Mouse (Mus musculus) lung, embryonic 15.5 days (tissue): Measurements from ENCODE around the gene Hook2. TPM values are rescaled to one million over a fixed set of nuclear protein-coding genes. Genes with fewer than 3 reads are reported as not detected.
A peak's percentile ranks its signal among the peaks of the same experiment; 100 is the strongest.

Experiments
- ATAC-seq: fragments of 200-750 bp; cut with Nextera tagmentation; 2 replicates; pipeline ENCODE4 v1.8.0; 2017; ENCODE audit warnings: moderate number of reproducible peaks, borderline replicate concordance; ENCODE audit not compliant: low FRiP score, low TSS enrichment; ENCODE audit errors: extremely low read depth
- H3K27ac ChIP-seq: fragments of 300-500 bp; sonication (generic); 2 replicates; pipeline ENCODE4 v1.5.1; 2015; ENCODE audit warnings: moderate library complexity, mild to moderate bottlenecking, inconsistent platforms
- H3K27me3 ChIP-seq: fragments of 300-500 bp; sonication (generic); 2 replicates; pipeline ENCODE4 v1.6.1; 2015; ENCODE audit warnings: inconsistent platforms
- H3K36me3 ChIP-seq: fragments of 300-500 bp; sonication (generic); 2 replicates; pipeline ENCODE4 v1.6.1; 2015; ENCODE audit warnings: inconsistent platforms
- H3K4me1 ChIP-seq: fragments of 300-500 bp; sonication (generic); 2 replicates; pipeline ENCODE4 v1.6.1; 2015; ENCODE audit warnings: inconsistent platforms
- H3K4me2 ChIP-seq: fragments of 300-500 bp; sonication (generic); 2 replicates; pipeline ENCODE4 v1.6.1; 2015; ENCODE audit warnings: inconsistent platforms, mild to moderate bottlenecking, moderate library complexity
- H3K4me3 ChIP-seq: fragments of 300-500 bp; sonication (generic); 2 replicates; pipeline ENCODE4 v1.5.1; 2015; ENCODE audit warnings: mild to moderate bottlenecking, inconsistent platforms
- H3K9ac ChIP-seq: fragments of 300-500 bp; sonication (generic); 2 replicates; pipeline ENCODE4 v1.6.1; 2015; ENCODE audit warnings: inconsistent platforms
- H3K9me3 ChIP-seq: fragments of 300-500 bp; sonication (generic); 2 replicates; pipeline ENCODE4 v1.6.1; 2016; ENCODE audit warnings: inconsistent platforms
- WGBS: fragments of 180-500 bp; shearing (Covaris S2); methylation state at CpG from one replicate; pipeline ENCODE4 v1.1.7; 2015; 5-methylcytosine and 5-hydroxymethylcytosine counted together
- polyA plus RNA-seq: library from polyadenylated mRNA; unstranded; fragments of >200 nt; fragmentation: Nextera tagmentation; extraction: Ambion mirVana; gene quantifications from 2 replicates; pipeline ENCODE4 v1.2.1, GENCODE M21; 2015

Gene Hook2
- polyA plus RNA-seq, 1 experiment from 2014 or later: 23.9 TPM

DNA sequence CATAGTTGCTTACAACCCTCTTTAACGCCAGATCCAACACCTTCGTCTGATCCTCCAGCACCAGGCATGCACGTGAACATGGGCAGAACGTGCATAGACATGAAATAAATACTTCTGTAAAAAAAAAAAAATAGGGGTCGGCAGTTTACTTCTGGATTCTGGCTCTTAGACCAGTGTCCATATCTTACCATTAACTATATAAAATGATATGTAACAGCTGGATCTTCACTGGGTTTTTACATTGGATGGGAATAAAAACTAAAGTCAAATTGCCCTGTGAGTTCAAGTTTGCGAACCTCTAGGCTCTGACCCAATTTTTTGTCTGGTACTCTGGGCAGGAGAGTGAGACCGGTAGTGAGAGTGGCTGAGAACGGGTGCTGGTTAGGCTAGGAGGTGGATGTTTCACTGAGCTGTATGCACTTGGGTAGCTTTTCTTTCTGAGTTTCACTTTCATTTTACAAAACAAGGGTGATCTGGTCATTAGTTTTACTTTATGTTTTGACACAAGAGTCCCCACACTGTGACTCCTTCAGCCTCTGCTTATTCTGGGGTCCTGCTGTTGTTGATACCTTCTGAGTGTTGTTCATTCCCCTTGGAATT lies 15.8 kb upstream of the Hook2 start:
- Histone ChIP-seq H3K4me2 (no peak overlapping the region), H3K27ac (no peak overlapping the region; the same call in 1 of the 2 replicates), H3K9ac (no peak overlapping the region), H3K9me3 (no peaks in the 10 kb centered on the region), H3K4me1 (peaks cover 58% of the 10 kb centered on the region), H3K36me3 (peaks cover 38% of the 10 kb centered on the region), H3K4me3 (no peak overlapping the region), H3K27me3 (no peaks in the 10 kb centered on the region)
- no peak for ATAC-seq
- WGBS: 74% methylated on average over 8 of the region's 8 CpGs

DNA sequence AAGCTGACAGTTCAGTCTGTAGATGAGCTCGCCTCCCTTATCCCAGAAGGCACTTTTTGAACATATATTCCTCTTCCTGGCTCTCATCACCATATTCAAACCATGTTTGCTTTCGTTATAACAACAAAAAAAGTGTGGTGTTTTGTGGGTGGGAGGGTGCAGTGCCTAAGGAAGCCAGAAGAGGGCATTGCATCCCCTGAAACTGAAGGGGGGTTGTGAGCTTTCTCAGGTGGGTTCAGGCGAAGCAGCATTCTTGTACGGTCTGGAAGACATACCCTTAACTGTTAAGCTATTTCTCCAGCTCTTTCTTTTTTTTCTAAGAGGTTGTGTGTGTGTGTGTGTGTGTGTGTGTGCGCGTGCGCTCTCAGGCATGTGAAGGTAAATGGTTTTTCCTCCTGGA lies 15.0 kb upstream of the Hook2 start:
- peaks cover 38% of the 10 kb centered on the region for H3K36me3 ChIP-seq
- peak overlapping the region; percentile 93 for H3K27ac ChIP-seq
- H3K4me2 ChIP-seq: peak overlapping the region; percentile 99
- H3K4me3 ChIP-seq: peak overlapping the region; percentile 61; the same call in 1 of the 2 replicates
- no peak for ATAC-seq
- no peaks in the 10 kb centered on the region for H3K9me3 ChIP-seq
- peaks cover 65% of the 10 kb centered on the region for H3K4me1 ChIP-seq
- no peak overlapping the region for H3K9ac ChIP-seq
- H3K27me3 ChIP-seq: no peaks in the 10 kb centered on the region
- 39% methylated on average over 7 of the region's 7 CpGs for WGBS

DNA sequence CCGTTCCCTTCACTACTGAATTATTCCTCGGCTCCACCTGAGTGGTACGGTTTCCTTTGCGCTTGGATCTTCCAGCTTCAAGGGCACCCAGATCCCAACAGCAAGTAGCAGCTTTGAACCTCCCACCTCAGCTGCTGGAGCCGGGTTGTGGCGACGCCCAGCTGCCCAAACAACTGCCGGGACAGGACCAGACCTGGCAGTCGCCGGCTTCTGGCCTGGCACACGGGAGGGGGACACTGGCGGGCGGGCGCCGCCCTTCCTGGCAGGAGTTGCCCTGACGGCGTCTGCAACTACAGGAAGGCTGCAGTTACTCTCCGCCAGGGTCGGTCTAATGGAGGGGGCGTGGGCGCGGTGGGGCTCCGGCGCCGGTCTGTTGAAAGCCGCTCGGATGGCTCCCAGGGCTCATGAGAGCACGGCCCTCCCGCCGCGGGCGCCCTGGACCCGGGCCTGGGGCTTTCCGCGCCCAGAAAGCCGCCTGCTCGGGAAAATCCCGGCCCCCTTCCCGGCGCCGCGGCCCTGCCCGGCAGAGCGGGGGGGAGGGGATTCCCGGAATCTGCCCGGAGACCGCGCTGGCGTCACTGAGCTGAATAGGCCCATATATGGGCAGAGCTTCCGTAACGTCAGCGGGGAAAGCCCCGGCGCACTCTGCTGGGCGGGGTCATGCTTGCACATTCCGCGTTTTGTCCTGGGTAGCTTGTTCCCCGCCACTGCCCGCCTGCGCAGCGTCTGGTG lies 14.2 kb upstream of the Hook2 start:
- Histone ChIP-seq H3K4me1 (peaks cover 65% of the 10 kb centered on the region), H3K4me2 (peak overlapping the region; percentile 99), H3K36me3 (peaks cover 31% of the 10 kb centered on the region), H3K27ac (peak overlapping the region; percentile 93), H3K27me3 (no peaks in the 10 kb centered on the region), H3K9ac (peak overlapping the region; percentile 81), H3K4me3 (peak overlapping the region; percentile 61), H3K9me3 (no peaks in the 10 kb centered on the region)
- peak; percentile 71 for ATAC-seq
- 2% methylated on average over 60 of the region's 61 CpGs for WGBS

DNA sequence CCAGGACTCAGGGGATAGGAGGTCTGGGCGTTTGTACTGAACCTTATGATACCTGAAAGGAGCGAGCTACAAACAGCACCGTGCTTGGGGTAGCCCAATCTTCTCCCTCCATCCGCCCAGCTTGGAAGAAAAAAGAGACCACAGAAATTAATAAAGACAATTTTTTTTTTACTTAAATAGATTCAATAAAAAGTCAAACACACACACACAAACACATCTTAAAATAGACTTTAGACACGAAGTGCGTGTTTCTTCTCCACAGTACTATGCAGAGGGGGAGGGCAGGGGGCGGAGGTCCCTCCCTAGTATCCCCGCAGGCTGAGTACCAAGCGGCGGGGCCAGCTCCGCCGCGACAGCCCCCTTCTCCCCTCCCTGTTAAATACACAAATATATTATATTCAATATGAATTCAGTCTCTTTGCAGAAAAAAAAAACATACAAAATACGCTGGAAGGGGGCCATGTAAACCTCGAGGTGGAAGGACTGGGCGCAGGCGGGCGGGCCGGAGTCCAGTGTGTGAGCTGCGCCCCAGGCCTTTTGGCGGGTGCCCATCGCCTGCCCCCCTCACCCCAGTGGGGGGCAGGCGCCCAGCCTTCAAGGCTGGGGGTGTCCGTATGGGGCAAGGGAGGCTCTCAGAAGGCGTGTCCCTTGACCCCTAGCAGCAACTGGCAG lies 13.5 kb upstream of the Hook2 start:
- 2% methylated on average over 25 of the region's 25 CpGs for WGBS
- Histone ChIP-seq H3K36me3 (peaks cover 24% of the 10 kb centered on the region), H3K4me3 (peak overlapping the region; percentile 61), H3K4me1 (peaks cover 70% of the 10 kb centered on the region), H3K9ac (peak overlapping the region; percentile 81), H3K27me3 (no peaks in the 10 kb centered on the region), H3K9me3 (no peaks in the 10 kb centered on the region), H3K4me2 (peak overlapping the region; percentile 99), H3K27ac (peak overlapping the region; percentile 93)
- ATAC-seq: no peak

DNA sequence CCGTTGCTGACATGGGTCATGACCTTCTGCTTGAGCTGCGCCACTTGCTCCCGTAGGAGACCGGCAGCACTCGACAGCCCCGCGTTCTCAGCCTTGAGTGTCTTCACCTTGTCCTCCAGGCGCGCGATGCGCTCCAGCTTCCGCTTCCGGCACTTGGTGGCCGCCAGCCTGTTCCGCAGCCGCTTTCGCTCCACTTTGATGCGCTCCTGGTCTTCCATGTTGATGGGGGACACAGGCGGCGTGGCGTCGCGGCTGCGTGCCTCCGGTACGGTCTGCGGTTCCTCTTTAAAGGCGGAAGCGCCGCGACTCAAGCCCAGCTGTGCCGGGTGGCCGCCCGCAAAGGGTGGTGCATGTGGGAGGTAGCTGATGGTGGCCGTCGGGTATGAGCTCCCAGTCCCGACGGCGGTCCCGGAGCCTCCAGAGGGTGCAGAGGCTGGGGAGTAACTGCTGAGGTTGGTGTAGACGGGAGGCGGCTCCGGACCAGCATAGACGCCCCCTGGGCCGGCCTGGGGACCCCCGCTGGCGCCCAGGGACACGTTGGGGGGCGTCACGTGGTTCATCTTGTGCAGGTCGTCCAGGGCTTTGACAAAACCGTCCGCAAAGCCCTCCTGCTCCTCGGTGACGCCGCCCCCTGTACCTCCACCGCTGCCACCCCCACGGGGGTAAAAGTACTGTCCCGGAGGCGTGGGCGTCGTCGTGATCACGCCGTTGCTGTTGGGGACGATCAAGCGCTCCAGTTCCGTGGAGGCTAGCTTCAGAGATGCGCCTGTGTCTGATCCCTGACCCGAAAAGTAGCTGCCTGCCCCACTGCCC lies 12.8 kb upstream of the Hook2 start:
- peak overlapping the region; percentile 61 for H3K4me3 ChIP-seq
- peak overlapping the region; percentile 93 for H3K27ac ChIP-seq
- no peaks in the 10 kb centered on the region for H3K27me3 ChIP-seq
- peaks cover 77% of the 10 kb centered on the region for H3K4me1 ChIP-seq
- under 1% methylated on average over 68 of the region's 70 CpGs for WGBS
- peak overlapping the region; percentile 99 for H3K4me2 ChIP-seq
- peaks cover 17% of the 10 kb centered on the region for H3K36me3 ChIP-seq
- H3K9me3 ChIP-seq: no peaks in the 10 kb centered on the region
- ATAC-seq: no peak
- peak overlapping the region; percentile 81 for H3K9ac ChIP-seq

DNA sequence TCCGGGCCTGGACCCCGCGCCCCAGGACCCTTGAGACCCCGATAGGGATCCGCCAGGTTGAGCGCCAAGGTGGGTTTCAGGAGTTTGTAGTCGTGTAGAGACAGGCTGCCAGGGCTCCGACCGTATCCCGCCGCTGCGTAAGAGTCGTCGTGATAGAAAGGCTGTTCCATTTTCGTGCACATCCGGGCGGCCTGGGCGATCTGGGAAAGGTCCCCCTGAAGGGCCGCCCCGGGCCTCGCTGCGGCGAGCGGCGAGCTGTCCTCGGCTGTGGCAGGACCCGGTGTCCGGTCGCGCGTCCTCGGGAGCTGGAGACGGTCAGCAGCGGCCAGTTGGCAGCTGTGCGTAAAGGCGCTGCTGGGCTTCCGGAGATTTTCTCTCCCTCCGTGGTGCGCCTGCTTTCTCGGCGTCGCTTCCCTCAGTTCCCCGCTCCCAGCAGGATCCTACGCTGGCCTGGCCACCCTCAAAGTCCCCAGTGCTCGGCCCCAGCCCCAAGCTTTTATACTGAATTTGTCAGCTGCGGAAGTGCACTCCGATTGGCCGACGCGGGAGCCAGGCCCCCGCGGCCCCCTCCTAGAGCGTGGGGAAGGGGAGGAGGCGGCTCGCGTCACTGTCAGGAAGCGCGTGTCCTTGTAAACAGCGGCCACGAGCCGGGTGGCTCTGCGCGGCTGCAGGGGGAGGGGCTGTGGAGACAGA lies 12.0 kb upstream of the Hook2 start, which contains the start of gene Junb:
Gene Junb (minus strand): TSS at position 471 of the 693 bp plus-strand sequence.
- H3K9ac ChIP-seq: peak within 1 kb of the TSS; percentile 81
- H3K4me3 ChIP-seq: peak within 1 kb of the TSS; percentile 61
- H3K36me3 ChIP-seq: peaks cover 9% of the 10 kb centered on the region
- under 1% methylated on average over 63 of the region's 63 CpGs for WGBS
- no peaks in the 10 kb centered on the region for H3K27me3 ChIP-seq
- no peaks in the 10 kb centered on the region for H3K9me3 ChIP-seq
- peak; percentile 63 for ATAC-seq
- peaks cover 79% of the 10 kb centered on the region for H3K4me1 ChIP-seq
- H3K4me2 ChIP-seq: peak within 1 kb of the TSS; percentile 99
- peak within 1 kb of the TSS; percentile 93 for H3K27ac ChIP-seq

DNA sequence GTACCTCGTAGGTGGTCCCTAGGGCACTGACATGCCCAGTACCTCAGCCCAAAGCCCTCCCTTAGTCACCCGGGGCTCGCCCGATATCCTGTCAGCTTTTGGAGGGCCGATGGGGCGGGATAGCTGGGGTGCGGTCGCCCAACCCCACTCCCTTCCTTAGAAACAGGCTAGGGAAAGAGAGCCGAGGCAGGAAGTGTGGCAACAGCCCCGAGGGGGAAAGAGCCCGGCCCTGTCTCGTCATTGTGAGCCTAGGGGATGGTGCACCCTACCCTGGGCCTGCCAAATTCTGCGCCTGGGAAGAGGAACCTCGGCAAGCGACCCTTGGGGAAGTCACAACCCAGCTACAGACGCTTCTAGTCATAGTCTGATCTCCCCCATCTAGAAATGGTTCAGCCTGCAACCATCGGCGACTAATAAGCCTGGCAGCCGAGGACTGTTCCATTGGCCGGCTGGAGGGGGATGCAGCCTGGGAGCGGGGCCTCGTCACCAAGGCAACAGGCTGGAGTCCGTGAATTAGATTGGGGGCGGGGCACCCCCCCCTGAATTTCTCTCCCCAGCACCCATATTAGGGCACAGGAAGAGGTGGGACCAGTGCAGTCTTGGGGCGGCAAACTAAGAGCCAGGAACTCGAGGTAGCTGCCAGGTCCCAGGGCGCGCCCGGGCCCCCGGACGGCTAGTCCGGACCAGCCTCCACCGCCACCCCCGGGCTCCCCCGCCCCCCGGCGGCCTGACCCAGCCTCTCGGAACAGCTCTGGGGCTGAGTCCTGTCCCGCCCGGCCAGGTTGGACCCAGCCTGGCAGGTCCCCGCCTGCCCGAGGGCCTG lies 10.6 kb upstream of the Hook2 start:
- Histone ChIP-seq H3K9ac (peak overlapping the region; percentile 39), H3K4me2 (peak overlapping the region; percentile 99), H3K27ac (peak overlapping the region; percentile 93), H3K36me3 (peaks cover 3% of the 10 kb centered on the region; the same call in 1 of the 2 replicates), H3K4me1 (peaks cover 86% of the 10 kb centered on the region), H3K4me3 (peak overlapping the region; percentile 41), H3K9me3 (no peaks in the 10 kb centered on the region), H3K27me3 (no peaks in the 10 kb centered on the region)
- ATAC-seq: peak; percentile 46
- 2% methylated on average over 41 of the region's 42 CpGs for WGBS

DNA sequence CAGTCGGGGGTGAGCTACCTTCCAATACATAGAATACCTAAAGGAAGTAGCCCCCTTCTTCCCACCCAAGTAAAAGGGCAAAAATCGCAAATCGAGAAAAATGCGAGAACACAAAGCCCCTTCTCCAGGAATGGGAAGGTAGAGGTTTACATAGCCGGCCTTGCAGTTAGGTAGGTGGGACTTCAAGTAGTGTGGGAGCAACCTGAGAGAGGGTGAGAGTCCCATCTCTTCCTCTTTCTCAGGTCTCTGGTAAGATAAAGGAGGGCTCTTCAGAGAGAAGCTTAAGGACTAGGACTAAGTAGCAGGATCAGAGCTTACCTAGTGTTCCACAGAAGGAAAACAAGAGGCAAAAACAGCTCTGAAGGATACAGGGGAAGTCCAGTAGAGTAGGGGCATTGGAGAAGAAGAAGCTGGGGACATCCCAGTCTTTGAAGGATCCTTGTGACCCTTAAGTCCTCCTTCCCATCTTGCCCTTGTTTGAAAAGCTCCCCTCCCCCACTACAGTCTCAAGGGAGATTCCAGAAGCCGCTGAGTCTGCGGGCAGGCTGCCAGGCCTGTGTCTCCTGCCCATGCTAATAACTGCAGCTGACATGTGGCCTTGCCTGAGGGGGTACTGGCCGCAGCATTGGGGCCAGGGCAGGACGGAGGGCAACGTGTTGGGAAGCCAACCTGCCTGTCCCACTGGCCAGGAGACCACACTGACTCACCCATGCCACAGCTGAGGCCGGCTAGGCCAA lies 9.6 kb upstream of the Hook2 start:
- Histone ChIP-seq H3K27me3 (no peaks in the 10 kb centered on the region), H3K4me2 (peak overlapping the region; percentile 99), H3K9me3 (no peaks in the 10 kb centered on the region), H3K4me3 (peak overlapping the region; percentile 41), H3K4me1 (peaks cover 87% of the 10 kb centered on the region), H3K9ac (peak overlapping the region; percentile 36), H3K27ac (peak overlapping the region; percentile 93), H3K36me3 (no peaks in the 10 kb centered on the region)
- 21% methylated on average over 11 of the region's 11 CpGs for WGBS
- ATAC-seq: no peak

DNA sequence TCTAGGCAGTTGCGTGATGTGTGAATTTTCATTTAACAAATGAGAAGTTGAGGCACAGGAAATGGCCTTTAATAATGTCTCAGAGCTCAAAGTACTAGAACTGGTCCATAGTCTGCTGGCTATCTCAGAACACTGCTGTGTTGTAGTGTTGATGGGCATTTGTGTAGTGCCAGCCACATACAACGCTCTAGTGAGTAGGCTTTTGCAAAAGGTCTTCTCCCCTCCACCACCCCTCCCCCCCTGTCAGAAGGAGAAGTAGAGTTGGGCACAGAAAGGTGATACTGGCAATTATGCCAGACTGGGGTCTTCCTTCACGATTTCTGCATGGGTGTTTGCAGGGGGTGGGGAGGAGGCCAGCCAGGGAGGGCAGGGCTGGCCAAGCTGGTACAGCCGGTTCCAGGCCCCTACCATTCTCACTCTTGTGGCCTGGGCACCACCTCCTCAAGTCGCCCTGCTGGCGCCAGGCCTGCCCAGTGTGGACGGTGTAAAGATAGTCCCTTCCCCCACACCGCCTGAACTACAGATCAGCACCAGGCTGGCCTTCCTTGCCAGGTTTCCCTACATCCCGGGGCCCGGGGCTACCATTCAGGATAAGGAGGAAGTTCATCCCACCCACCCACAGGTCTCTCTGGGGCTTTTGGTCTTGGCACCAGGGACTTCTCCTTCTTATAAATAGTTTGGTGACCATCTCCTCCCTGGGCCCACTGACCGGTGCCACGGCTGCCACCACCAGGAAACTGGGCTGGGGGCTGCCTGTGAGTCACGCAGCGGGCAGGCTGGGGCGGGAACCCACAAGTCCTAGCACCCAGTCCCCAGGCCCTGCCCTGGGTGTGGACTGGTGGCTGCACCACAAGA lies 8.5 kb upstream of the Hook2 start:
- no peak overlapping the region for H3K4me3 ChIP-seq
- H3K27me3 ChIP-seq: 0 out of 2 replicates have a peak, but pooled peaks cover 2% of the 10 kb centered on the region
- no peak overlapping the region; the same call in 1 of the 2 replicates for H3K4me2 ChIP-seq
- H3K36me3 ChIP-seq: no peaks in the 10 kb centered on the region
- no peaks in the 10 kb centered on the region for H3K9me3 ChIP-seq
- no peak for ATAC-seq
- peak overlapping the region; percentile 93 for H3K27ac ChIP-seq
- WGBS: 66% methylated on average over 15 of the region's 15 CpGs
- H3K9ac ChIP-seq: no peak overlapping the region
- H3K4me1 ChIP-seq: peaks cover 87% of the 10 kb centered on the region
